Mouse (Mus musculus) ES-E14 (cell line): ENCODE measurements around the gene Rhou. TPM values are rescaled to one million over a fixed set of nuclear protein-coding genes. Genes with fewer than 3 reads are reported as not detected.

ENCODE experiments used
- DNase-seq: peaks from one replicate; pipeline ENCODE4 v3.0.0-alpha.2; 2013; ENCODE audit warnings: low read depth, low spot score
- H3K27ac ChIP-seq: 2 replicates; pipeline ENCODE4 v1.5.1; 2012; ENCODE audit warnings: low read depth, mild to moderate bottlenecking, low read length, moderate library complexity, mixed read lengths; ENCODE audit not compliant: poor library complexity, insufficient read depth, severe bottlenecking
- H3K36me3 ChIP-seq: 2 replicates; pipeline ENCODE4 v1.6.1; 2012; ENCODE audit warnings: mild to moderate bottlenecking, low read length, moderate library complexity, mixed read lengths; ENCODE audit not compliant: control insufficient read depth, poor library complexity, insufficient read depth, severe bottlenecking
- H3K4me1 ChIP-seq, 2 experiments: fragments of 150-350 bp in 1 of 2; sonication (generic) in 1 of 2; 2 replicates each; pipeline ENCODE4 v1.6.1; 2012; ENCODE audit warnings: low read length in 2 of 2, mild to moderate bottlenecking in 1 of 2, mixed read lengths in 1 of 2; ENCODE audit not compliant: control insufficient read depth in 2 of 2, insufficient read depth in 2 of 2, poor library complexity in 1 of 2
- H3K4me3 ChIP-seq, 2 experiments: fragments of 150-350 bp in 1 of 2; sonication (generic) in 1 of 2; 2 replicates each; pipeline ENCODE4 v1.5.1; 2012; ENCODE audit warnings: low read length in 2 of 2, low read depth in 1 of 2, mild to moderate bottlenecking in 1 of 2, mixed read lengths in 1 of 2; ENCODE audit not compliant: insufficient read depth in 1 of 2, poor library complexity in 1 of 2, severe bottlenecking in 1 of 2
- H3K9ac ChIP-seq: 2 replicates; pipeline ENCODE4 v1.6.1; 2012; ENCODE audit warnings: low read depth, mild to moderate bottlenecking, low read length, mixed read lengths; ENCODE audit not compliant: poor library complexity, insufficient read depth, severe bottlenecking
- H3K9me3 ChIP-seq: fragments of 150-350 bp; sonication (generic); 2 replicates; pipeline ENCODE4 v1.6.1; 2012; ENCODE audit warnings: low read depth, mild to moderate bottlenecking, low read length; ENCODE audit not compliant: control insufficient read depth, insufficient read depth
- CHD2 ChIP-seq: IDR thresholded peaks from 2 replicates; pipeline ENCODE4 v1.6.1; 2014; ENCODE audit warnings: mild to moderate bottlenecking, low read depth, low read length, inconsistent platforms
- HCFC1 ChIP-seq: IDR thresholded peaks from 2 replicates; pipeline ENCODE4 v1.6.1; 2012; ENCODE audit warnings: low read length, inconsistent platforms, borderline replicate concordance; ENCODE audit not compliant: insufficient read depth
- MAFK ChIP-seq: IDR thresholded peaks from 2 replicates; pipeline ENCODE4 v1.6.1; 2014; ENCODE audit warnings: mild to moderate bottlenecking, low read depth, low read length, inconsistent platforms; ENCODE audit not compliant: insufficient read depth
- ZC3H11A ChIP-seq: IDR thresholded peaks from 2 replicates; pipeline ENCODE4 v1.6.1; 2012; ENCODE audit warnings: low read depth, mild to moderate bottlenecking, inconsistent platforms, low read length, borderline replicate concordance
- ZNF384 ChIP-seq: IDR thresholded peaks from 2 replicates; pipeline ENCODE4 v1.6.1; 2012; ENCODE audit warnings: low read depth, low read length, inconsistent platforms
- in situ Hi-C, 2 experiments: fragments of 600-800 bp; cut with MboI; formaldehyde crosslinking; loops; one replicate each; pipeline ENCODE4 v1.15.1; 2025; ENCODE audit warnings: low sequenced_read_pairs in 2 of 2, inconsistent platforms in 1 of 2; ENCODE audit not compliant: unreplicated experiment in 2 of 2
- total RNA-seq: library from RNA; depleted of rRNA; stranded (reverse); fragments of 300-350 nt; gene quantifications from 2 replicates; pipeline ENCODE4 v1.2.3, GENCODE M21; 2012

Gene Rhou
- total RNA-seq, 1 experiment: 12.7 TPM

- Histone ChIP-seq H3K4me1 (peaks cover 0 to 2% of the 10 kb centered on the region in 2 experiments; a peak in 1 of 4 replicates), H3K4me3 (no peak overlapping the region), H3K27ac (no peak overlapping the region), H3K9ac (no peak overlapping the region), H3K9me3 (no peaks in the 10 kb centered on the region), H3K36me3 (no peaks in the 10 kb centered on the region)
- TF ChIP-seq CHD2 (no peak), ZNF384 (no peak), MAFK (no peak), HCFC1 (no peak), ZC3H11A (no peak)
- in situ Hi-C loops: no loop called here
- DNase-seq: no peak
Measured at GRCm38 (mm10) chr8:123634395-123635131, 19.2 kb upstream of the Rhou start.

DNA sequence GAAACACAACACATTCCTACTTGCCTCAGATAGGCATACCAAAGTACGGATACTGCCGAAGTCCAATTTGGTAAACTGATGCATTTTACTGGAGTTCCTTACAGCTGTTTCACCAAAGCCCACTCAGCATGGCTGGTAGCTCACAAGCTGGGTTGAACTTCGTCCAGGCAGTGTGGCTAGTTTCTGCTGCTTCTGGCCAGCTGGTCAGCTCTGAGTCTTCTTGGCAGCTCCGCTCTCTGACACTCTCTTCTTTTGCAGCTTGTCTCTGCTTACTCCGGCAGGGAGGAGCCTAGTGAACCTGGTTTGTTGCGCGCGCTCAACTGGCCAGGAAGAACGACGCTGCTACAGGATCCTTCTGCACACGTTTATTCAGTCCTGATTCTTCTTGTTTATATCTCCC is 18.1 kb upstream of the Rhou start:
- no peak overlapping the region for H3K27ac ChIP-seq
- no peaks in the 10 kb centered on the region for H3K9me3 ChIP-seq
- no peaks in the 10 kb centered on the region for H3K36me3 ChIP-seq
- peaks cover 0 to under 1% of the 10 kb centered on the region in 2 experiments; a peak in 1 of 4 replicates for H3K4me1 ChIP-seq
- in situ Hi-C loops: no loop called here
- no peak overlapping the region for H3K9ac ChIP-seq
- no peak for DNase-seq
- TF ChIP-seq MAFK (no peak), ZC3H11A (no peak), HCFC1 (no peak), ZNF384 (no peak), CHD2 (no peak)
- H3K4me3 ChIP-seq: no peak overlapping the region

DNA sequence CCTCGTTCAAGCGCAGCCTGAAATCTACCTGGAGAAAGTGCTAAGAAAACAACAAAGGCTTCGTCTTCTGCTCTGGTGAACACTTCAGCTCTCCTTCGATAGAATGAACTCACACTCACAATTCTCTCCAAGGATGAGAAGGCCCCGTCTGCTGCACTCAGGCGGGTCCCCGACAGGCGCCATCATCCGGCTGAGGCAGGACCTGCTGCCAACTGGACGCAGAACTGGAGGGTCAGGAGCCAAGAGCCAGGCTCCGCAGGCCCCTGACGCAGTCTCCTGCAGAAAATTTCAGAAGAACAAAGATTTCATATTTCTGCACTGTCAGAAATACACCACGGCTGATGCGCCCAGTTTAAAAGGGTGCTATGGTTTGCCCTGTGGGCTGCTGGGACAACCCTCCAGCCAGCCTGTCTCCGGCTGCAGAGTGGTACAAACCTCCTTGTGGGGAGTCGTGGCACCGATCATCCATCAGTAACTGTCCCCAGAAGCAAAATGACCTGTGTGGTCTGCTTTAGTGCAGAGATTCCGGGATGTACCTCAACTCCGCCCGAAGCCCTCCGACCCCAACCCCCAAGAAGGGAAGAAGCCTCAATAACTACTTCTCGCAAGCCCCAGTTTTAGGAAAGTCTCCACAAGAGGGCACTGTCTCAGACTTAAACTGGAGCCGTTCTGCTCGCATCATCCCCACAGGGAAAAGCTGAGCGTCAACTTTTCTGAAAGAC is 10.2 kb upstream of the Rhou start:
- H3K4me3 ChIP-seq: peak overlapping the region; percentile 52 to 75
- no peak overlapping the region for H3K27ac ChIP-seq
- H3K9ac ChIP-seq: peak overlapping the region; percentile 43; the same call in 1 of the 2 replicates
- in situ Hi-C loops: no loop called here
- no peak for DNase-seq
- TF ChIP-seq HCFC1 (no peak), ZC3H11A (peak; percentile 38; the same call in 1 of the 2 replicates)
- peaks cover 0 to 2% of the 10 kb centered on the region in 2 experiments; a peak in 1 of 4 replicates for H3K4me1 ChIP-seq
- no peaks in the 10 kb centered on the region for H3K36me3 ChIP-seq
- H3K9me3 ChIP-seq: no peaks in the 10 kb centered on the region

- Histone ChIP-seq H3K4me1 (peaks cover 0 to 2% of the 10 kb centered on the region in 2 experiments; a peak in 1 of 4 replicates), H3K4me3 (no peak overlapping the region), H3K9ac (no peak overlapping the region), H3K27ac (no peak overlapping the region), H3K9me3 (no peaks in the 10 kb centered on the region), H3K36me3 (no peaks in the 10 kb centered on the region)
- no peak for DNase-seq
- in situ Hi-C loops: no loop called here
- no peak for TF ChIP-seq HCFC1
- no peak for TF ChIP-seq ZNF384
- no peak for TF ChIP-seq ZC3H11A
- no peak for TF ChIP-seq MAFK
- no peak for TF ChIP-seq CHD2
Measured at GRCm38 (mm10) chr8:123645229-123645628, 8.5 kb upstream of the Rhou start.
